Mouse (Mus musculus): ENCODE data around the gene Spata20. TPM values are rescaled to one million over a fixed set of nuclear protein-coding genes. Genes with fewer than 3 reads are reported as not detected.

The Spata20 gene
- polyA plus RNA-seq, 1 experiment = not detected

GRCm38 (mm10) chr11:94457001-94457400 is 29.0 kb downstream of the Spata20 start:
- H3K4me1 ChIP-seq (ENCODE audit: control insufficient read depth, insufficient read depth, low read length) = no peaks in the 10 kb centered on the region
- H3K4me3 ChIP-seq (ENCODE audit: insufficient read depth, low read length) = no peak overlapping the region
- H3K27ac ChIP-seq (ENCODE audit: insufficient read depth, low read depth, low read length) = no peak overlapping the region
- TF ChIP-seq CTCF (IDR thresholded peaks at IDR 0.05; ENCODE audit: low read depth, low read length) (no peak), POLR2A (IDR thresholded peaks at IDR 0.05; ENCODE audit: borderline replicate concordance, low read depth, low read length) (no peak)

GRCm38 (mm10) chr11:94456347-94456746 is 29.6 kb downstream of the Spata20 start:
- no peak for TF ChIP-seq CTCF (IDR thresholded peaks at IDR 0.05; ENCODE audit: low read depth, low read length)
- no peak for TF ChIP-seq POLR2A (IDR thresholded peaks at IDR 0.05; ENCODE audit: borderline replicate concordance, low read depth, low read length)
- Histone ChIP-seq H3K4me1 (ENCODE audit: control insufficient read depth, insufficient read depth, low read length) (no peaks in the 10 kb centered on the region), H3K4me3 (ENCODE audit: insufficient read depth, low read length) (no peak overlapping the region), H3K27ac (ENCODE audit: insufficient read depth, low read depth, low read length) (no peak overlapping the region)

DNA sequence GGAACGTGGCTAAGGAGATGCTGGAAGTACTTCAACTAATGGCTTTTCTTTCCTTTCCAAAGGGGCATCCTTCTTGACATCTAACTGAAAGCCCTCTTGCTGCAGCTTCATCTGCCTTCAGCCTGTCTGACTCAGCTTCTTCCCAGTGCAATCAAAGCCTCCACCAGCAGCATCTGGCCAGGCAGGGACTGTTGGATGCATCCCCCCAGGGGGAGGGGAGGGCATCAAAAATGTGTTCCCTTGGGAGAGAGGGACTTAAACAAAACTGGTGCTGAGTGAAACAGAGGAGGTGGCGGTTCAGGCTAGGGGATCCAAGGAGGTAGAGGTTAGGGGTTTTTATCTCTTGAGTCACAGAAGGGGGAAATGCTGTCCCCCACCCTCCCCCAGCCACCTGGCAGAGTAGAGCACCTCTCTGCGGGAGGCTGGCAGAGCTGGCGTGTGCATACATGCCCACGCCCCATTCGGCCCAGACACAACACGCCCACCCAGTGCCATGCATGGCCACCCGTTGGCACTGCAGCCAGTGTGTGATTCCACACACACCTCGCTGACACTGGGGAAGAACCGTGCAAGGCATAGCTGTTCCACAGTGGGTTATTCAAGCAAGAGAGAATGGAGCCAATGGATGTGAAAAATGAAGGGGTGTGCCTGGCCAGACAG is 30.7 kb downstream of the Spata20 start:
- H3K4me1 ChIP-seq (ENCODE audit: control insufficient read depth, insufficient read depth, low read length) = no peaks in the 10 kb centered on the region
- H3K27ac ChIP-seq (ENCODE audit: insufficient read depth, low read depth, low read length) = no peak overlapping the region
- no peak overlapping the region for H3K4me3 ChIP-seq (ENCODE audit: insufficient read depth, low read length)
- TF ChIP-seq POLR2A (IDR thresholded peaks at IDR 0.05; ENCODE audit: borderline replicate concordance, low read depth, low read length) = no peak
- no peak for TF ChIP-seq CTCF (IDR thresholded peaks at IDR 0.05; ENCODE audit: low read depth, low read length)

GRCm38 (mm10) chr11:94454756-94455155 is 31.2 kb downstream of the Spata20 start:
- no peak overlapping the region for H3K4me3 ChIP-seq (ENCODE audit: insufficient read depth, low read length)
- TF ChIP-seq POLR2A (IDR thresholded peaks at IDR 0.05; ENCODE audit: borderline replicate concordance, low read depth, low read length) (no peak), CTCF (IDR thresholded peaks at IDR 0.05; ENCODE audit: low read depth, low read length) (no peak)
- no peak overlapping the region for H3K27ac ChIP-seq (ENCODE audit: insufficient read depth, low read depth, low read length)
- H3K4me1 ChIP-seq (ENCODE audit: control insufficient read depth, insufficient read depth, low read length) = no peaks in the 10 kb centered on the region

- H3K4me1 ChIP-seq (ENCODE audit: control insufficient read depth, insufficient read depth, low read length) = no peaks in the 10 kb centered on the region
- no peak overlapping the region for H3K27ac ChIP-seq (ENCODE audit: insufficient read depth, low read depth, low read length)
- TF ChIP-seq POLR2A (IDR thresholded peaks at IDR 0.05; ENCODE audit: borderline replicate concordance, low read depth, low read length) (no peak), CTCF (IDR thresholded peaks at IDR 0.05; ENCODE audit: low read depth, low read length) (no peak)
- no peak overlapping the region for H3K4me3 ChIP-seq (ENCODE audit: insufficient read depth, low read length)
These were observed 34.7 kb downstream of the Spata20 start for GRCm38 (mm10) chr11:94451091-94451773.

- no peak for TF ChIP-seq POLR2A (IDR thresholded peaks at IDR 0.05; ENCODE audit: borderline replicate concordance, low read depth, low read length)
- no peak for TF ChIP-seq CTCF (IDR thresholded peaks at IDR 0.05; ENCODE audit: low read depth, low read length)
- H3K4me3 ChIP-seq (ENCODE audit: insufficient read depth, low read length) = no peak overlapping the region
- no peaks in the 10 kb centered on the region for H3K4me1 ChIP-seq (ENCODE audit: control insufficient read depth, insufficient read depth, low read length)
- no peak overlapping the region for H3K27ac ChIP-seq (ENCODE audit: insufficient read depth, low read depth, low read length)
These were observed 36.1 kb downstream of the Spata20 start for GRCm38 (mm10) chr11:94449886-94450285.

- TF ChIP-seq POLR2A (IDR thresholded peaks at IDR 0.05; ENCODE audit: borderline replicate concordance, low read depth, low read length) = no peak
- no peak for TF ChIP-seq CTCF (IDR thresholded peaks at IDR 0.05; ENCODE audit: low read depth, low read length)
- Histone ChIP-seq H3K4me3 (ENCODE audit: insufficient read depth, low read length) (no peak overlapping the region), H3K27ac (ENCODE audit: insufficient read depth, low read depth, low read length) (no peak overlapping the region), H3K4me1 (ENCODE audit: control insufficient read depth, insufficient read depth, low read length) (no peaks in the 10 kb centered on the region)
These were observed 36.7 kb downstream of the Spata20 start for GRCm38 (mm10) chr11:94449239-94449638.

DNA sequence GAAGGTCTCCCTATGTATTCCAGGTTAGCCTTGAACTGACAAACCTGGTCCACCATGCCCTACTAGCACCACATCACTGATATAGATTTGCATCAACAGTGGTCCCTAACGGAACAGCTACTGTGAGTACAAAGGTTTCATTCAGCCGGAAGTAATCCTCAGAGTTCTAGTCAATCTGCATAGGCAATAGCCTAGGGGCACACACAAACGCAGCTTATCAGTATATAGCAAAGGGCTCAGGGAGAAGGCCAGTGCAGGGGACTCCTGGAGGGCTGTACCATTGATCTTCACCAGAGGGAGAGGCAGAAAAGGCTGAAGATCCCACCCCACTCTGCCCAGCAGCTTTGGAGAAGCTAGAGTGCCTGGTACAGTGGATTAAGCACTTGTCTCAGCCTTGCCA is 39.0 kb downstream of the Spata20 start:
- Histone ChIP-seq H3K4me1 (ENCODE audit: control insufficient read depth, insufficient read depth, low read length) (no peaks in the 10 kb centered on the region), H3K4me3 (ENCODE audit: insufficient read depth, low read length) (no peak overlapping the region)

GRCm38 (mm10) chr11:94445300-94445699 is 40.7 kb downstream of the Spata20 start:
- no peak overlapping the region for H3K4me3 ChIP-seq (ENCODE audit: insufficient read depth, low read length)
- H3K27ac ChIP-seq (ENCODE audit: insufficient read depth, low read depth, low read length) = no peak overlapping the region
- no peaks in the 10 kb centered on the region for H3K4me1 ChIP-seq (ENCODE audit: control insufficient read depth, insufficient read depth, low read length)
- TF ChIP-seq POLR2A (IDR thresholded peaks at IDR 0.05; ENCODE audit: borderline replicate concordance, low read depth, low read length) = no peak
- TF ChIP-seq CTCF (IDR thresholded peaks at IDR 0.05; ENCODE audit: low read depth, low read length) = no peak

More for the DNA sequence above, 39.0 kb downstream of the Spata20 start:
- no peak overlapping the region for H3K27ac ChIP-seq (ENCODE audit: insufficient read depth, low read depth, low read length)
- TF ChIP-seq POLR2A (IDR thresholded peaks at IDR 0.05; ENCODE audit: borderline replicate concordance, low read depth, low read length) (no peak), CTCF (IDR thresholded peaks at IDR 0.05; ENCODE audit: low read depth, low read length) (no peak)

DNA sequence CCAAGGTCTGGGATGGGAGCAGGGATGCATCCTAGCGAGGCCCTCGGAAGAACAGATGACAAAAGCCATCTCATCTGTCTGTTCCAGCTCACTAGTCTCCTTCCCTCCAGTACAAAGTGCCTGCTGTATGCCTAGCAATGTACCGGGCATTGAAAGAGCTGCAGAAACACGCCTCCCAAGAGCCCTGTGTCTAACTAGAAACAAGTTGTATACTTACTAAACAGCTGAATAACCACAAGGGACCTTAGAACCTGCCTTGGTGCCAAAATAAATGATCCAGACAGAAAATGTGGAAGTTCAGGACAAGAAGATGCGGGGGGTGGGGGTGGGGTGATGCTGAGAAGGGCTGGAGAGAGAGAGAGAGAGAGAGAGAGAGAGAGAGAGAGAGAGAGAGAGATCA is 41.1 kb downstream of the Spata20 start:
- Histone ChIP-seq H3K4me1 (ENCODE audit: control insufficient read depth, insufficient read depth, low read length) (no peaks in the 10 kb centered on the region), H3K27ac (ENCODE audit: insufficient read depth, low read depth, low read length) (no peak overlapping the region), H3K4me3 (ENCODE audit: insufficient read depth, low read length) (no peak overlapping the region)
- TF ChIP-seq CTCF (IDR thresholded peaks at IDR 0.05; ENCODE audit: low read depth, low read length) (no peak), POLR2A (IDR thresholded peaks at IDR 0.05; ENCODE audit: borderline replicate concordance, low read depth, low read length) (no peak)
